9 mouse cellular contexts compared by ENCODE assay signal in genomic region chr13:5591837-5592555, GRCm38 (mm10).
DNase-seq lines count a peak whose midpoint lies in the region; ATAC-seq and TF ChIP-seq lines count a peak whose summit lies in the region.
"Had no signal": no experiment of that assay in that cellular context is flagged by ENCODE, and none has a peak within 500 bp of the region (broad histone marks: within the 10 kb centered on the region; RNA-seq: fewer than 3 reads in every experiment).

No protein-coding gene starts in this region.

- peak overlapping the region; percentile 78 for H3K27ac ChIP-seq in gastrocnemius, adult 2 months
- no peak overlapping the region for H3K27ac ChIP-seq in liver, embryonic 15.5 days (replicated peaks)
- H3K27ac ChIP-seq: layer of hippocampus, adult 2 months had no signal

- no peak for TF ChIP-seq CTCF in gastrocnemius, adult 2 months (IDR thresholded peaks at IDR 0.05)

- intact Hi-C loops in gastrocnemius, adult 2 months (cut with DNase I): no loop called here

- peak overlapping the region; percentile 17; the same call in 1 of the 2 replicates for H3K4me3 ChIP-seq in gastrocnemius, adult 2 months
- H3K4me3 ChIP-seq in liver, embryonic 15.5 days (replicated peaks): no peak overlapping the region
- H3K4me3 ChIP-seq: layer of hippocampus, adult 2 months had no signal

- no peak overlapping the region for H3K9ac ChIP-seq in liver, embryonic 15.5 days

- H3K4me1 ChIP-seq in liver, embryonic 15.5 days (replicated peaks): no peaks in the 10 kb centered on the region

- WGBS in liver, embryonic 15.5 days (ENCODE audit: insufficient replicate concordance): 7% methylated on average over 4 of the region's 4 CpGs

- no peaks in the 10 kb centered on the region for H3K9me3 ChIP-seq in liver, embryonic 15.5 days (replicated peaks)

- H3K27me3 ChIP-seq in liver, embryonic 15.5 days: no peaks in the 10 kb centered on the region

- ATAC-seq in liver, embryonic 15.5 days (ENCODE audit: insufficient read depth): peak; percentile 37; the same call in 1 of the 2 replicates

- DNase-seq in gastrocnemius, adult 2 months: no peak
- no peak for DNase-seq in gastrocnemius, postnatal 10 days
- DNase-seq in 3T3-L1 (ENCODE audit: low read depth, low spot score): peak; percentile 47
- peak; percentile 2 for DNase-seq in embryo, embryonic 9.5 days (ENCODE audit: extremely low spot score)
- DNase-seq in layer of hippocampus, adult 8-10 months (ENCODE audit: low spot score in 2 of 2): no peak
- DNase-seq in adrenal gland, postnatal 4 days (ENCODE audit: low spot score in 2 of 2): no peak
- DNase-seq in kidney, adult 9 months: no peak

- no peak overlapping the region for H3K4me2 ChIP-seq in liver, embryonic 15.5 days

- no peaks in the 10 kb centered on the region for H3K36me3 ChIP-seq in liver, embryonic 15.5 days (replicated peaks)

Comparison
In these comparisons a context has a peak if more than half of its experiments do, and no peak if none do; other contexts are left out.
1. DNase-seq: peak in 3T3-L1 (single experiment) and embryo, embryonic 9.5 days (single experiment); none in gastrocnemius, adult 2 months (single experiment), gastrocnemius, postnatal 10 days (single experiment), layer of hippocampus, adult 8-10 months (0 of 2), adrenal gland, postnatal 4 days (0 of 2) and kidney, adult 9 months (single experiment).